Mouse (Mus musculus) embryonic facial prominence, embryonic 15.5 days (tissue): ENCODE results near the gene Avp. TPM values are rescaled to one million over a fixed set of nuclear protein-coding genes. Genes with fewer than 3 reads are reported as not detected.

Source experiments
- ATAC-seq: fragments of 200-750 bp; cut with Nextera tagmentation; 2 replicates; pipeline ENCODE4 v1.8.0; 2017; ENCODE audit warnings: low read depth, moderate TSS enrichment; ENCODE audit not compliant: insufficient number of reproducible peaks, low FRiP score, low TSS enrichment
- H3K27ac ChIP-seq: fragments of 300-500 bp; sonication (generic); replicated peaks from 2 replicates; pipeline ENCODE4 v1.5.1; 2015; ENCODE audit warnings: mild to moderate bottlenecking, inconsistent platforms
- H3K27me3 ChIP-seq: fragments of 300-500 bp; sonication (generic); 2 replicates; pipeline ENCODE4 v1.6.1; 2015; ENCODE audit warnings: inconsistent platforms
- H3K36me3 ChIP-seq: fragments of 300-500 bp; sonication (generic); 2 replicates; pipeline ENCODE4 v1.6.1; 2015; ENCODE audit warnings: mild to moderate bottlenecking, inconsistent platforms
- H3K4me1 ChIP-seq: fragments of 300-500 bp; sonication (generic); 2 replicates; pipeline ENCODE4 v1.6.1; 2015; ENCODE audit warnings: inconsistent platforms
- H3K4me2 ChIP-seq: fragments of 300-500 bp; sonication (generic); replicated peaks from 2 replicates; pipeline ENCODE4 v1.6.1; 2015; ENCODE audit warnings: mild to moderate bottlenecking, inconsistent platforms
- H3K4me3 ChIP-seq: fragments of 300-500 bp; sonication (generic); replicated peaks from 2 replicates; pipeline ENCODE4 v1.5.1; 2015; ENCODE audit warnings: mild to moderate bottlenecking, inconsistent platforms
- H3K9ac ChIP-seq: fragments of 300-500 bp; sonication (generic); 2 replicates; pipeline ENCODE4 v1.6.1; 2015; ENCODE audit warnings: inconsistent platforms
- H3K9me3 ChIP-seq: fragments of 300-500 bp; sonication (generic); replicated peaks from 2 replicates; pipeline ENCODE4 v1.6.1; 2016; ENCODE audit warnings: inconsistent platforms
- WGBS: fragments of 180-500 bp; shearing (Covaris S2); methylation state at CpG from one replicate; pipeline ENCODE4 v1.1.7; 2015; 5-methylcytosine and 5-hydroxymethylcytosine counted together
- polyA plus RNA-seq: library from polyadenylated mRNA; unstranded; fragments of >200 nt; fragmentation: Nextera tagmentation; extraction: Ambion mirVana; gene quantifications from 2 replicates; pipeline ENCODE4 v1.2.1, GENCODE M21; 2015

Gene Avp
- 0.53 TPM in 1 of 2 replicates, not detected in the other for polyA plus RNA-seq

GRCm38 (mm10) chr2:130582552-130582951, at the start of gene Avp:
Gene Avp, minus strand, starts transcription at chr2:130582554.
- H3K27ac ChIP-seq, result no peak within 1 kb of the TSS
- peaks cover 16% of the 10 kb centered on the region for H3K4me1 ChIP-seq
- no peaks in the 10 kb centered on the region for H3K36me3 ChIP-seq
- no peak for ATAC-seq
- WGBS, result 31% methylated on average over 10 of the region's 10 CpGs
- no peak within 1 kb of the TSS for H3K4me3 ChIP-seq
- peaks cover 62% of the 10 kb centered on the region for H3K27me3 ChIP-seq
- peak within 1 kb of the TSS; percentile 64; the same call in 1 of the 2 replicates for H3K4me2 ChIP-seq
- no peaks in the 10 kb centered on the region for H3K9me3 ChIP-seq
- H3K9ac ChIP-seq, result no peak within 1 kb of the TSS

- Histone ChIP-seq H3K36me3 (peaks cover 13% of the 10 kb centered on the region; the same call in 1 of the 2 replicates), H3K4me2 (peak within 1 kb of the TSS; percentile 80), H3K4me1 (peaks cover 18% of the 10 kb centered on the region), H3K27me3 (peaks cover 13% of the 10 kb centered on the region), H3K9ac (peak within 1 kb of the TSS; percentile 95), H3K9me3 (no peaks in the 10 kb centered on the region), H3K27ac (peak within 1 kb of the TSS; percentile 71), H3K4me3 (peak within 1 kb of the TSS; percentile 100)
- under 1% methylated on average over 25 of the region's 25 CpGs for WGBS
- ATAC-seq, result peak; percentile 83
Measured at GRCm38 (mm10) chr2:130629839-130630203, 47.5 kb upstream of the Avp start, which contains the start of the genes Fastkd5 and Ubox5. Gene Fastkd5, minus strand, starts transcription at chr2:130630027. Gene Ubox5, minus strand, starts transcription at chr2:130630038.

- 2% methylated on average over 37 of the region's 37 CpGs for WGBS
- peaks cover 13% of the 10 kb centered on the region for H3K4me1 ChIP-seq
- peak overlapping the region; percentile 71 for H3K27ac ChIP-seq
- H3K27me3 ChIP-seq, result peaks cover 8% of the 10 kb centered on the region
- H3K9me3 ChIP-seq, result no peaks in the 10 kb centered on the region
- peak overlapping the region; percentile 100 for H3K4me3 ChIP-seq
- H3K4me2 ChIP-seq, result peak overlapping the region; percentile 80
- H3K9ac ChIP-seq, result peak overlapping the region; percentile 95
- peak; percentile 55 for ATAC-seq
- peaks cover 14% of the 10 kb centered on the region; the same call in 1 of the 2 replicates for H3K36me3 ChIP-seq
Measured at GRCm38 (mm10) chr2:130629080-130629838, 46.9 kb upstream of the Avp start.

- no peaks in the 10 kb centered on the region for H3K9me3 ChIP-seq
- H3K9ac ChIP-seq, result no peak overlapping the region
- no peak overlapping the region for H3K27ac ChIP-seq
- peaks cover 7% of the 10 kb centered on the region for H3K4me1 ChIP-seq
- H3K36me3 ChIP-seq, result peaks cover 23% of the 10 kb centered on the region
- ATAC-seq, result no peak
- peak overlapping the region; percentile 100 for H3K4me3 ChIP-seq
- peak overlapping the region; percentile 80 for H3K4me2 ChIP-seq
- 70% methylated on average over 3 of the region's 3 CpGs for WGBS
- H3K27me3 ChIP-seq, result no peaks in the 10 kb centered on the region
Measured at GRCm38 (mm10) chr2:130628424-130628823, 46.1 kb upstream of the Avp start.

GRCm38 (mm10) chr2:130618972-130619371, 36.6 kb upstream of the Avp start:
- peaks cover 62% of the 10 kb centered on the region for H3K36me3 ChIP-seq
- ATAC-seq, result no peak
- WGBS, result 90% methylated on average over 7 of the region's 7 CpGs
- H3K9ac ChIP-seq, result no peak overlapping the region
- H3K27me3 ChIP-seq, result no peaks in the 10 kb centered on the region
- H3K4me3 ChIP-seq, result no peak overlapping the region
- no peak overlapping the region for H3K27ac ChIP-seq
- no peaks in the 10 kb centered on the region for H3K9me3 ChIP-seq
- H3K4me1 ChIP-seq, result no peaks in the 10 kb centered on the region
- H3K4me2 ChIP-seq, result no peak overlapping the region

GRCm38 (mm10) chr2:130613091-130613490, 30.7 kb upstream of the Avp start:
- Histone ChIP-seq H3K9me3 (no peaks in the 10 kb centered on the region), H3K27ac (no peak overlapping the region), H3K4me1 (no peaks in the 10 kb centered on the region), H3K4me3 (no peak overlapping the region), H3K9ac (no peak overlapping the region), H3K36me3 (peaks cover 29% of the 10 kb centered on the region), H3K27me3 (no peaks in the 10 kb centered on the region), H3K4me2 (no peak overlapping the region)
- ATAC-seq, result no peak
- WGBS, result 62% methylated on average over 3 of the region's 3 CpGs

- H3K4me3 ChIP-seq, result no peak overlapping the region
- H3K9ac ChIP-seq, result no peak overlapping the region
- H3K27ac ChIP-seq, result no peak overlapping the region
- 92% methylated on average over 4 of the region's 4 CpGs for WGBS
- no peak overlapping the region for H3K4me2 ChIP-seq
- no peaks in the 10 kb centered on the region for H3K27me3 ChIP-seq
- ATAC-seq, result no peak
- peaks cover 62% of the 10 kb centered on the region for H3K36me3 ChIP-seq
- H3K9me3 ChIP-seq, result no peaks in the 10 kb centered on the region
- H3K4me1 ChIP-seq, result no peaks in the 10 kb centered on the region
Measured at GRCm38 (mm10) chr2:130602195-130602594, 19.8 kb upstream of the Avp start.

GRCm38 (mm10) chr2:130598399-130598798, 16.0 kb upstream of the Avp start:
- H3K9me3 ChIP-seq, result no peaks in the 10 kb centered on the region
- ATAC-seq, result no peak
- H3K9ac ChIP-seq, result no peak overlapping the region
- peaks cover 85% of the 10 kb centered on the region for H3K36me3 ChIP-seq
- no peaks in the 10 kb centered on the region for H3K27me3 ChIP-seq
- no peak overlapping the region for H3K27ac ChIP-seq
- H3K4me3 ChIP-seq, result no peak overlapping the region
- no peaks in the 10 kb centered on the region for H3K4me1 ChIP-seq
- no peak overlapping the region for H3K4me2 ChIP-seq
- WGBS, result 76% methylated on average over 3 of the region's 3 CpGs

- H3K27me3 ChIP-seq, result no peaks in the 10 kb centered on the region
- no peaks in the 10 kb centered on the region for H3K4me1 ChIP-seq
- no peak for ATAC-seq
- peaks cover 82% of the 10 kb centered on the region for H3K36me3 ChIP-seq
- H3K9me3 ChIP-seq, result no peaks in the 10 kb centered on the region
- 15% methylated on average over 1 of the region's 1 CpGs for WGBS
- H3K27ac ChIP-seq, result no peak overlapping the region
- no peak overlapping the region for H3K9ac ChIP-seq
- no peak overlapping the region for H3K4me2 ChIP-seq
- no peak overlapping the region for H3K4me3 ChIP-seq
Measured at GRCm38 (mm10) chr2:130597601-130598010, 15.3 kb upstream of the Avp start.

- Histone ChIP-seq H3K4me2 (no peak overlapping the region), H3K9ac (no peak overlapping the region), H3K4me1 (no peaks in the 10 kb centered on the region), H3K36me3 (peaks cover 76% of the 10 kb centered on the region), H3K27me3 (no peaks in the 10 kb centered on the region), H3K27ac (no peak overlapping the region), H3K4me3 (no peak overlapping the region), H3K9me3 (no peaks in the 10 kb centered on the region)
- no peak for ATAC-seq
- WGBS, result 83% methylated on average over 1 of the region's 1 CpGs
Measured at GRCm38 (mm10) chr2:130595596-130595995, 13.2 kb upstream of the Avp start.

GRCm38 (mm10) chr2:130591016-130591415, 8.7 kb upstream of the Avp start:
- H3K9me3 ChIP-seq, result no peaks in the 10 kb centered on the region
- no peaks in the 10 kb centered on the region for H3K27me3 ChIP-seq
- peaks cover 42% of the 10 kb centered on the region for H3K36me3 ChIP-seq
- H3K4me3 ChIP-seq, result no peak overlapping the region
- no peak overlapping the region for H3K4me2 ChIP-seq
- 90% methylated on average over 2 of the region's 2 CpGs for WGBS
- H3K27ac ChIP-seq, result no peak overlapping the region
- H3K9ac ChIP-seq, result no peak overlapping the region
- H3K4me1 ChIP-seq, result no peaks in the 10 kb centered on the region
- ATAC-seq, result no peak

- no peaks in the 10 kb centered on the region for H3K9me3 ChIP-seq
- no peak overlapping the region for H3K9ac ChIP-seq
- H3K36me3 ChIP-seq, result peaks cover 29% of the 10 kb centered on the region
- no peaks in the 10 kb centered on the region for H3K4me1 ChIP-seq
- H3K27me3 ChIP-seq, result no peaks in the 10 kb centered on the region
- H3K4me2 ChIP-seq, result no peak overlapping the region
- no peak overlapping the region for H3K4me3 ChIP-seq
- ATAC-seq, result no peak
- H3K27ac ChIP-seq, result no peak overlapping the region
- 89% methylated on average over 2 of the region's 2 CpGs for WGBS
Measured at GRCm38 (mm10) chr2:130589761-130590160, 7.4 kb upstream of the Avp start.
